Mouse (Mus musculus) limb, embryonic 15.5 days (tissue): ENCODE measurements around the gene Reep6. TPM values are rescaled to one million over a fixed set of nuclear protein-coding genes. Genes with fewer than 3 reads are reported as not detected.

Experiments
- ATAC-seq: fragments of 200-750 bp; cut with Nextera tagmentation; 2 replicates; pipeline ENCODE4 v1.8.0; 2017; ENCODE audit warnings: low read depth, moderate TSS enrichment; ENCODE audit not compliant: insufficient number of reproducible peaks, low FRiP score, low TSS enrichment
- H3K27ac ChIP-seq: fragments of 300-500 bp; sonication (generic); 2 replicates; pipeline ENCODE4 v1.5.1; 2015; ENCODE audit warnings: moderate library complexity, mild to moderate bottlenecking, inconsistent platforms
- H3K27me3 ChIP-seq: fragments of 300-500 bp; sonication (generic); 2 replicates; pipeline ENCODE4 v1.6.1; 2015; ENCODE audit warnings: inconsistent platforms
- H3K36me3 ChIP-seq: fragments of 300-500 bp; sonication (generic); 2 replicates; pipeline ENCODE4 v1.6.1; 2015; ENCODE audit warnings: inconsistent platforms
- H3K4me1 ChIP-seq: fragments of 300-500 bp; sonication (generic); 2 replicates; pipeline ENCODE4 v1.6.1; 2015; ENCODE audit warnings: inconsistent platforms
- H3K4me2 ChIP-seq: fragments of 300-500 bp; sonication (generic); 2 replicates; pipeline ENCODE4 v1.6.1; 2015; ENCODE audit warnings: mild to moderate bottlenecking, inconsistent platforms
- H3K4me3 ChIP-seq: fragments of 300-500 bp; sonication (generic); 2 replicates; pipeline ENCODE4 v1.5.1; 2015; ENCODE audit warnings: mild to moderate bottlenecking, inconsistent platforms
- H3K9ac ChIP-seq: fragments of 300-500 bp; sonication (generic); 2 replicates; pipeline ENCODE4 v1.6.1; 2015; ENCODE audit warnings: inconsistent platforms
- H3K9me3 ChIP-seq: fragments of 300-500 bp; sonication (generic); 2 replicates; pipeline ENCODE4 v1.6.1; 2016; ENCODE audit warnings: inconsistent platforms
- WGBS: fragments of 180-500 bp; shearing (Covaris S2); methylation state at CpG from one replicate; pipeline ENCODE4 v1.1.7; 2015; 5-methylcytosine and 5-hydroxymethylcytosine counted together
- polyA plus RNA-seq: library from polyadenylated mRNA; unstranded; fragments of >200 nt; fragmentation: Nextera tagmentation; extraction: Ambion mirVana; gene quantifications from 2 replicates; pipeline ENCODE4 v1.2.1, GENCODE M21; 2015

Gene Reep6
- polyA plus RNA-seq, 1 experiment from 2014 or later = 13.8 TPM

DNA sequence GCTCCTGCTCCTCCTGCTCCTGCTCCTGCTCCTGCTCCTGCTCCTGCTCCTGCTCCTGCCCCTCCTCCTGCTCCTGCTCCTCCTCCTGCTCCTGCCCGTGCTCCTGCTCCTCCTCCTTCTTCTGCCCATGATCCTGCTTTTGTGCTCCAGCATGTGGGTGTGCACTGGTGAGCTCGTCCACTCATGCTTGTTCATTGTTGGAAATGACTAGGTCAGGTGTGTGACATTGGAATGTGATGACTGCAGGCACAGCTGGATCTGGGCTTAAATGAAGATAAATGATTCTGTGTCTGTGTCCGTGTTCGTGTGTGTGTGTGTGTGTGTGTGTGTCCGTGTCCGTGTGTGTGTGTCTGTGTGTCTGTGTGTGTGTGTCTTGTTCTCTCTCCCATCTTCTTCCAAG is 38.6 kb downstream of the Reep6 start:
- H3K9ac ChIP-seq = no peak overlapping the region
- no peak for ATAC-seq
- H3K4me1 ChIP-seq = peaks cover 11% of the 10 kb centered on the region
- 86% methylated on average over 6 of the region's 6 CpGs for WGBS
- no peaks in the 10 kb centered on the region for H3K9me3 ChIP-seq
- peaks cover 22% of the 10 kb centered on the region for H3K27me3 ChIP-seq
- H3K4me2 ChIP-seq = no peak overlapping the region
- no peak overlapping the region for H3K4me3 ChIP-seq
- H3K27ac ChIP-seq = no peak overlapping the region
- H3K36me3 ChIP-seq = no peaks in the 10 kb centered on the region

DNA sequence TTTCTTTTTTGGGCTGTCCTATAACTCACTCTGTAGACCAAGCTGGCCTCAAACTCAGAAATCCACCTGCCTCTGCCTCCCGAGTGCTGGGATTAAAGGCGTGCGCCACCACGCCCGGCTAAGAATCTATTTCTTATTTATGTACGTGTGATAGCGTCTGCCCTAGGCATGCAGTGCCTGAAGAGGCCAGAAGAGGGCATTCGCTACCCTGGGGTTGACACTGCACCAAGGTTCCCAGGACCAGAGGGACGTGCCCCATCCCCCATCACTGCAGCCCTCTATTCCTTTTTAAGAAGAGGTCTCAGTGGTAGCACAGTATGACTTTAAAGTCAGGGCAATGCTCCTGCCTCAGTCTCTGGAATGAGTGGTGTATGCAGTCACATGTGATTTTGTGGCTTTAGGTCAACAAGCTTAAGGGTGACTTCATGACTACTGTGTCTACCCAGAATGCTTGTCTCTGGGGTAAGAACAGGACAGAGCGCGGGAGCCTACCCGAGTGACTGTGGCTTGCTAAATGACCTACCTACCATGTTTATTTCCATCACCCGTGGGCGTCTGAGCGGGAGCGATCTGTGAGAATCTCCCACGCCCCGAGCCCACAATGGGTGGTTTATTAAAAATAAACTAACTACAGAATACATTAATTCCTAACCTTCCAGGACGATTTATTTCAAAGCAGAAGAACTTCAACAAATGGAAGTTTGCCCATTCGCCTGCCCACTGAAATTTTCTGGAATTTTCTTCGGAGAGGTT is 40.4 kb downstream of the Reep6 start:
- no peaks in the 10 kb centered on the region for H3K9me3 ChIP-seq
- ATAC-seq = no peak
- H3K36me3 ChIP-seq = no peaks in the 10 kb centered on the region
- WGBS = 79% methylated on average over 21 of the region's 21 CpGs
- no peak overlapping the region for H3K9ac ChIP-seq
- H3K4me2 ChIP-seq = no peak overlapping the region
- peaks cover 11% of the 10 kb centered on the region for H3K4me1 ChIP-seq
- H3K4me3 ChIP-seq = no peak overlapping the region
- H3K27me3 ChIP-seq = 0 out of 2 replicates have a peak, but pooled peaks cover 6% of the 10 kb centered on the region
- H3K27ac ChIP-seq = no peak overlapping the region

DNA sequence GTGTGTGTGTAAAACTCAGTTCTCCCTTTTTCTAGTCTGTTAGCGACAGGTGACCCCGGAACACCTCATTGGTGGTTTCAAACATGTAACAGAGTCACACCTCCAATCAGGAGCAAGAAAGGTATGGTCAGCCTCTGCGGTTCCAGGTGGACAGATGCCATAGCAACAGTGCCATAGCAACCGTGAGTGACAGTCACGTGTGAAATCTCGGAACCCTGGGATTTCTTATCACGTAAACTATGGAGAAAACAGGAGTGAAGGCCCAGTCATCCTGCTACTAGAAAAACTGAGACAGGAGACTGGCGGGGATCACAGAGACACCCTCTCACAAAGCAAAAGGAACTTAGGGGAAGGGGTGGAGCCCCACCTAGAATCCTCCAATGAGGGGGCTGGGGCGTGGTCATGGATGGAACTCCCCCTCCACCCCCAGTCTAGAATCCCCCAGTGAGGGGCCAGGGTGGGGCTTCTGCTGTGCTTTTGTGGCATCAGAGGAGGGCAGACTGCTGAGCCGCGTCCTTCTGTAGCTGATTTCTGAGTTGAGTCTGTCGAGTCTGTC is 41.7 kb downstream of the Reep6 start:
- 2% methylated on average over 12 of the region's 12 CpGs for WGBS
- Histone ChIP-seq H3K4me1 (peaks cover 11% of the 10 kb centered on the region), H3K27ac (peak overlapping the region; percentile 8; the same call in 1 of the 2 replicates), H3K4me2 (peak overlapping the region; percentile 38), H3K27me3 (0 out of 2 replicates have a peak, but pooled peaks cover 3% of the 10 kb centered on the region), H3K4me3 (peak overlapping the region; percentile 31), H3K9ac (no peak overlapping the region), H3K9me3 (no peaks in the 10 kb centered on the region), H3K36me3 (no peaks in the 10 kb centered on the region)
- ATAC-seq = peak; percentile 54

DNA sequence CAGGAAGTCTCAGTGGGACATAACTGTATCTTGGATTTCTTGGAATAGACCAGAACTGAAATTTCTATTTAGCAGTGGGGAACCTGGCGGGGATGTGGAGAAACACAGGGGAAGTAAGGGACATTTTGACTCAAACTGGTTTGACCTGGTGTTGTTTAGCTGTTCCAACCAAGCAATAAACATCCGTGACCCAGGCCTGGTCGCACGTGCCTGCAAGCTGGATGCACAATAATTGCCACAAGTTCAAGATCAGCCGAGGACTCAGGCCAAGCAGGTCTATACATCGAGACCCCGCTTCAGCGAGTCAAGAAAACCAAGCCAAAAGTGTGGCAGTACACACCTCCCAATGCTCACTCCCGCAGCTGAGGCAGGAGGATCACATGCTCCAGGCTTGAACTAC is 42.2 kb downstream of the Reep6 start:
- H3K4me2 ChIP-seq = peak overlapping the region; percentile 38
- peaks cover 11% of the 10 kb centered on the region for H3K4me1 ChIP-seq
- WGBS = 40% methylated on average over 9 of the region's 9 CpGs
- 0 out of 2 replicates have a peak, but pooled peaks cover 3% of the 10 kb centered on the region for H3K27me3 ChIP-seq
- H3K36me3 ChIP-seq = no peaks in the 10 kb centered on the region
- H3K9ac ChIP-seq = no peak overlapping the region
- no peaks in the 10 kb centered on the region for H3K9me3 ChIP-seq
- no peak for ATAC-seq
- H3K27ac ChIP-seq = 0 out of 2 replicates have a peak overlapping the region, but pooled peaks have one; percentile 22
- H3K4me3 ChIP-seq = peak overlapping the region; percentile 31; the same call in 1 of the 2 replicates

DNA sequence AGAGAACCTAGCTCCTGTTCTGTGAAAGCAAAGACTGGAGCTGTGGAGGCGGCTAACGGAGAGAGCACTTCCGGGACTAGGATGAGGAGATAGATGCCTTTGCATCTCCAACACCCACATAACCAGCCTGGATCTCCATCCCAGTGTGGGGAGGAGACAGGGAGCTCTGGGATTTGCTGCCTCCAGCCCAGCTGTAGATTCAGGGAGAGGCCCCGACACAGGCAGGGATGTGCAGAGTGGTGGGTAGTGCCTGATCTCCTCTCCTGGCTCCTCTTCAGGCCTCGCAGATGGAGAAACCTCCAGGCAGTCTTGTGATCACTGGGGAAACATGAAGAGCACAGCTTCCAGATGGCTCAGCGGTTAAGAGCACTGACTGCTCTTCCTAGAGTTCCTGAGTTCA is 43.0 kb downstream of the Reep6 start:
- ATAC-seq = no peak
- 78% methylated on average over 6 of the region's 6 CpGs for WGBS
- Histone ChIP-seq H3K27me3 (0 out of 2 replicates have a peak, but pooled peaks cover 3% of the 10 kb centered on the region), H3K36me3 (no peaks in the 10 kb centered on the region), H3K9me3 (no peaks in the 10 kb centered on the region), H3K27ac (no peak overlapping the region), H3K4me1 (peaks cover 11% of the 10 kb centered on the region), H3K4me3 (no peak overlapping the region), H3K4me2 (no peak overlapping the region), H3K9ac (no peak overlapping the region)

DNA sequence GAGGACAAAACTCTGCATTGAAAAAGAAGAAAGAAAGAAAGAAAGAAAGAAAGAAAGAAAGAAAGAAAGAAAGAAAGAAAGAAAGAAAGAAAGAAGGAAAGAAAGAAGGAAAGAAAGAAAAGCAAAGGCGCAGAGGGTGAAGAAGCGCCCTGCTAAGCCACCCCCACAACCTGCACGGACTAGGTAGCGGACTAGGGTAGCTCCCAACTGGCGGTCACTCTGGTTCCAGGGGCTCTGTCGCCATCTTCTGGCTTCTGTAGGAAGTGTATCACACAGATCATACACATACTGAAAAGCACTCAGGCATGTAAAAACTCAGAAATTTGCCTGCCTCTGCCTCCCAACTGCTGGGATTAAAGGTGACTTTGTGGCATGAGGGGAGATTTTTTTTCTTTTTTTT is 44.3 kb downstream of the Reep6 start:
- Histone ChIP-seq H3K27me3 (0 out of 2 replicates have a peak, but pooled peaks cover 3% of the 10 kb centered on the region), H3K4me3 (no peak overlapping the region), H3K9me3 (no peaks in the 10 kb centered on the region), H3K4me2 (no peak overlapping the region), H3K27ac (no peak overlapping the region), H3K36me3 (no peaks in the 10 kb centered on the region), H3K4me1 (peaks cover 11% of the 10 kb centered on the region), H3K9ac (no peak overlapping the region)
- 27% methylated on average over 6 of the region's 6 CpGs for WGBS
- ATAC-seq = no peak

DNA sequence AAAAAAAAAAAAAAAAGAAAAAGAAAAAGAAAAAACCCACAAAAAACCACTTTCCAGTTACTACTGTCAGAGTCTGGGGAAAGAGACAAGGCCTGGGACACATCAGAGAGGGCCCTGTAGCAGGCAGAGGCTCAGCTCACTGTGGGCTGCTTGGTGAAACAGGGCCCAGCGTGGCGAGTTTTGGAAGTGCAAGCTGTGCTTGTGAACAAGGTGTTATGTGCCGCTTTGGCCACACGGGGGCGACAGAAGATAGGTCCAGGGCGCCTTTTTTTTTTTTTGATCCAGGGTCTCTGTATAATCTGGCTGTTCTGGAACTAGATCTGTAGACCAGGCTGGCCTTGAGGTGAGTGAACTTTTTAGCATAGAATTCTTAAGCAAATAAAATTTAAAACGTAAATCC is 46.4 kb downstream of the Reep6 start:
- Histone ChIP-seq H3K9ac (no peak overlapping the region), H3K27ac (no peak overlapping the region), H3K4me3 (no peak overlapping the region), H3K4me1 (peaks cover 11% of the 10 kb centered on the region), H3K9me3 (no peaks in the 10 kb centered on the region), H3K27me3 (0 out of 2 replicates have a peak, but pooled peaks cover 3% of the 10 kb centered on the region), H3K36me3 (peaks cover 16% of the 10 kb centered on the region), H3K4me2 (no peak overlapping the region)
- ATAC-seq = no peak
- 2% methylated on average over 7 of the region's 7 CpGs for WGBS

DNA sequence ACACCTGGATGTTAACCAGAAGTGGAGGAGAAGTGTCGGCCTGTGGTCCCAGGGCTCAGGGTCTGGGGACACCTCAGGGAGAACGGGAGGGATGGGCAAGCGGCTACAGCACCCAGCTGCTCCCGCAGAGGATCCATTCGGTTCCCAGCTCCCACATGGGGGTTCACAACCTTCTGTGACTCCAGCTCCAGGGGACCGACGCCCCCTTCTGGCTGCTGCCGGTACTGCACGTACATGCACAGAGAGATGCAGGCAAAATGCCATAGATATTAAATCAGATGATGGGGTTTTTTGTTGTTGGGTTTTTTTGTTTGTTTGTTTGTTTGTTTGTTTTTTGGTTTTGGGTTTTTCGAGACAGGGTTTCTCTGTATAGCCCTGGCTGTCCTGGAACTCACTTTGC is 48.0 kb downstream of the Reep6 start:
- Histone ChIP-seq H3K9ac (no peak overlapping the region), H3K4me3 (no peak overlapping the region), H3K9me3 (no peaks in the 10 kb centered on the region), H3K27me3 (0 out of 2 replicates have a peak, but pooled peaks cover 1% of the 10 kb centered on the region), H3K4me1 (no peaks in the 10 kb centered on the region; the same call in 1 of the 2 replicates), H3K4me2 (no peak overlapping the region), H3K27ac (no peak overlapping the region), H3K36me3 (peaks cover 31% of the 10 kb centered on the region)
- 50% methylated on average over 10 of the region's 10 CpGs for WGBS
- no peak for ATAC-seq

DNA sequence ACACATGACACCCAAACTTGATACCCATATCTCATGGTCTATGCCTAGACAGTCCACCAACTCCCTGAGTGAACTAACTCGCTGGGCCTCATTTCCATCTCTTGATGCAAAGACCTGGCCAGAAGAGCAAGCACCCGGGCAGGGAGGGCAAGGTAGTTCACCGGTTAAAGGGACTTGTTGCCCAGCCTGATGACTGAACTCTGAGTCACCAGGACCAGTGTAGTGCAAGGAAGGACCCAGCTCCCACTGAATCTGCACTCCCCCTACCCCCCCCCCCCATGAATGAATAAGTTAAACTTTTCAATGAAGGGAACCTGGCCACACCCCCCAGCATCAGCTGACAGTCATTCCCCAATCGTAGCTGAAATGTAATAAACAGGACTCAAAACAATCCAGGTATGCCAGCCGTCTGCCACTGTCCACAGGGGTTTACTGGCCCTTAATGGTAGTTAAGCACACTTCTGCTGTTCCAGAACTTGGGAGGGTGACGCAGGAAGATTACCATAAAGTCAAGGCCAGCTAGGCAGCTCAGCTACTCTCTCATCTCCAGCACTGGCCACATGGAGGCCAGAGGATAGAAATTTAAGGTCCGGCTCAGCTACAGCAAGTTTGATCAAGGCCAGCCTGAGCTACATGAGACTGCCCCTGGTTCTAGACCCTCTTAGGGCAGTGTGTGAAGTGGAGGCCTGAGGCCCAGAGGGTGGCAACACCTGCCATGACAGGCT is 53.0 kb downstream of the Reep6 start:
- Histone ChIP-seq H3K27me3 (no peaks in the 10 kb centered on the region), H3K36me3 (peaks cover 38% of the 10 kb centered on the region), H3K9me3 (no peaks in the 10 kb centered on the region), H3K4me1 (peaks cover 35% of the 10 kb centered on the region), H3K27ac (no peak overlapping the region), H3K9ac (no peak overlapping the region), H3K4me2 (no peak overlapping the region), H3K4me3 (no peak overlapping the region)
- 72% methylated on average over 7 of the region's 7 CpGs for WGBS
- no peak for ATAC-seq

DNA sequence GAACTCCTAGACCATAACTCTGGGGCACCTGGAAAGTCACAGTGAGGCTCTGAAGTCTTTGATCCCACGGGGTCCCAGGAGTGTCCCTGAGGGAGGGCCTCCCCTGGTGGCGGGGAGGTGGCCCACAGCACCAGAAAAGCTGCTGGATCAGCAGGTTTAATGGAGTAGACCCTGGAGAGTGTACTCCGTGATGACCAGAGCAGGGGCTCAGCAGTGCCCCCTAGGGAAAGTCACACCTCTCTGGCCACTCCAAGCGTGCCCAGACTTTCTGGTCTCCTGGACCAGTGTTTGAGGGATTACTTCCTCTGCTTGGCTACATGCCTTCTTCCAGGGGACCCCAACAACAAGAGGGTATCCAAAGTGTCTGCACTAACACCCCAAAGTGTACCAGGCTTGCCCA is 53.7 kb downstream of the Reep6 start:
- H3K9me3 ChIP-seq = no peaks in the 10 kb centered on the region
- no peak for ATAC-seq
- H3K27ac ChIP-seq = no peak overlapping the region
- H3K4me1 ChIP-seq = peaks cover 40% of the 10 kb centered on the region
- H3K4me3 ChIP-seq = no peak overlapping the region
- H3K36me3 ChIP-seq = peaks cover 38% of the 10 kb centered on the region
- WGBS = 47% methylated on average over 4 of the region's 4 CpGs
- H3K9ac ChIP-seq = no peak overlapping the region
- no peaks in the 10 kb centered on the region for H3K27me3 ChIP-seq
- no peak overlapping the region for H3K4me2 ChIP-seq

DNA sequence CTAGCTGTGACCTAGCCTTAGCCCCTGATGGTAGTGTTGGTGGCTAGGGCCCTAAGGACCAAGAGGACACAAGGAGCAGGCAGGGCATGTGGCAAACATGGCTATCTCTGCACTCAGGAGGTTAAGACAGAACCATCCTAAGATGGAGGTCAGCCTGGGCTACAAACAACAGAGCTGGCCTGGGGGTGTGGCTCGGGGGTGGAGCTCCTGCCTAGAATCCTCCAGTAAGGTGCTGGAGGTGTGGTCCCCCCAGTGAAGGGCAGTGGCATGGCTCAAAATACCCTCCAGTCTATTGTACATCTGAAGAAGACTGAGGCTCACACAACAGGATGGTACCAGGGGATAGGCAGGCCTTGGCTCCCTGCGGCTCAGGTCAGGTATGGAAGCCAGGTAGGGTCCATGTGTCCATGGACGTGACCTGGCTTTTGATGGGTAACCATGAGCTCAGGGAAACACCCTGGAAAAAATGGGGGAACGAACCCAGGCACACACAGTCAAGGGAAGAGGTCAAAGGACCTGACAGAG is 54.4 kb downstream of the Reep6 start:
- H3K4me3 ChIP-seq = peak overlapping the region; percentile 86
- H3K9ac ChIP-seq = no peak overlapping the region
- no peak overlapping the region for H3K27ac ChIP-seq
- no peak for ATAC-seq
- H3K36me3 ChIP-seq = peaks cover 38% of the 10 kb centered on the region
- H3K9me3 ChIP-seq = no peaks in the 10 kb centered on the region
- 0 out of 2 replicates have a peak overlapping the region, but pooled peaks have one; percentile 88 for H3K4me2 ChIP-seq
- 84% methylated on average over 4 of the region's 4 CpGs for WGBS
- H3K4me1 ChIP-seq = peaks cover 44% of the 10 kb centered on the region
- H3K27me3 ChIP-seq = no peaks in the 10 kb centered on the region
